Mouse (Mus musculus) thymus, postnatal 25 days (tissue): Measurements from ENCODE around the gene Fam53b.

Source experiments
- DNase-seq: peaks from one replicate; pipeline ENCODE4 v3.0.0; 2022

Fam53b gene

GRCm38 (mm10) chr7:132813416-132814088, at the start of gene Fam53b:
Gene Fam53b, minus strand, starts transcription at chr7:132813886.
- DNase-seq, result peak; percentile 68

DNA sequence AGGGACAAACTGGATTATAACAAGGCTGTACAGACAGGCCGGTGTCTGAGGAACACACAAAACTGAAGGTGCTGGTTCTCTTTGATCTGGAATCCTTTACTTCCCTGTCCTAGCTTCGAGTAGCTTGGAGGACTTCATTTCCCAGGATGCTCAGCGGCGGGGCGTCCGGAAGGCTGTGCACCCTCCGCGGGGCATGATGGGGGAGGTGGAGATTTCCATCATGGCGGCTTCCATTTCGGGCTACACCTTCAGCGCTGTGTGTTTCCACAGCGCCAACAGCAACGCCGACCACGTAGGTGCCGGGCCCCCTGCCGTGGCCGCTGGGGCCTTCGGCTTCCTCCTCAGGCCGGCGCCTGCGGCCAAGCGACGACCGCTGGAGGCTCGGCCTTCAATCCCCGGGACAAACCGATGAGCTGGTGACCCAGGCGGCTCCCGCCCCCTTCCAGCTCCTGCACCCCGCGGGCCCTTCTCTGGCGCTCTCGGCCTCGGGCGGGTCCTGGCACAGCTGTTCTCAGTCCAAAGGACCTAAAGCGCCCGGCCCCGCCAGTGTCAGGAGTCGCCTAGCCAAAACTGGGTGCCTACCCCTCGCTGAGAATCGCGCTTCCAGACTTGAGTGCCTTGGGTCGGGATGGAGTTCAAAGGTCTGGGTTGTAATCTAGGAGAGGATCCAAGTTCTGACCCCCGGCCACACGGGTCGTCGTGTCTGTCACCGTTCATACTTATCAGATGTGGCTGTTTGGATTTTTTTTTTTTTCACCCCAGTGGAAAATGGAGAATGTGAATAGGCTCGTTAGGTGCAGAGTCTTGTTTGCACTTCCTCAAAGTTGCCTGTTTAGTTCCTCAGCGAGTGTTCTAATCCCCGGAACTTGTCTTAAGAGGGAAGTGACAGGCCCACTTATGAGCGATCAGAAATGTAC, 45.6 kb upstream of the Fam53b start, which contains the start of gene Abraxas2:
Gene Abraxas2 (plus strand): TSS at position 184 of the 917 bp plus-strand sequence.
- peak; percentile 91 for DNase-seq

DNA sequence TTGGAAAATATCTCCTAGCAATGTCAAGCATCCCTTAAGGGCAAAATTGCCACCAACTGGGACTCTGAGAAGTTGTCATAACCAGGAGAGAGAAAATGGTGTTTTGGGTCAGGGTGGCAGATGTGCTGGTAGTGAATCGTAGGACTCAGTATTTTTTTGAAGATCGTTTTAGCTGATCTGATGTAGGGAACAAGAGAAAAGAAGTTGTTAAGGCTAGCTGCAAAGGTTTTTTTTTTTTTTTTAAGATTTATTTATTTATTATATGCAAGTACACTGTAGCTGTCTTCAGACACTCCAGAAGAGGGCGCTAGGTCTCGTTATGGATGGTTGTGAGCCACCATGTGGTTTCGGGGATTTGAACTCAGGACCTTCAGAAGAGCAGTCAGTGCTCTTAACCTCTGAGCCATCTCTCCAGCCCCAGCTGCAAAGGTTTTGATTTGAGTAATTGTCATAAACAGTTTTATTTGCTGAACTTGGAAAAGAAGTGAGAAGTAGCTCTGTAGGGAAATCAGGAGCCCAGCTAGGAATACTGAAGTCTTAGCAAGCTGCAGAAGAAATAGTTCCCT, 44.4 kb upstream of the Fam53b start:
- no peak for DNase-seq

- DNase-seq, result no peak
Measured at GRCm38 (mm10) chr7:132856083-132856482, 42.4 kb upstream of the Fam53b start.

- DNase-seq, result no peak
Measured at GRCm38 (mm10) chr7:132853946-132854345, 40.3 kb upstream of the Fam53b start.

- DNase-seq, result no peak
Measured at GRCm38 (mm10) chr7:132853361-132853760, 39.7 kb upstream of the Fam53b start.

DNA sequence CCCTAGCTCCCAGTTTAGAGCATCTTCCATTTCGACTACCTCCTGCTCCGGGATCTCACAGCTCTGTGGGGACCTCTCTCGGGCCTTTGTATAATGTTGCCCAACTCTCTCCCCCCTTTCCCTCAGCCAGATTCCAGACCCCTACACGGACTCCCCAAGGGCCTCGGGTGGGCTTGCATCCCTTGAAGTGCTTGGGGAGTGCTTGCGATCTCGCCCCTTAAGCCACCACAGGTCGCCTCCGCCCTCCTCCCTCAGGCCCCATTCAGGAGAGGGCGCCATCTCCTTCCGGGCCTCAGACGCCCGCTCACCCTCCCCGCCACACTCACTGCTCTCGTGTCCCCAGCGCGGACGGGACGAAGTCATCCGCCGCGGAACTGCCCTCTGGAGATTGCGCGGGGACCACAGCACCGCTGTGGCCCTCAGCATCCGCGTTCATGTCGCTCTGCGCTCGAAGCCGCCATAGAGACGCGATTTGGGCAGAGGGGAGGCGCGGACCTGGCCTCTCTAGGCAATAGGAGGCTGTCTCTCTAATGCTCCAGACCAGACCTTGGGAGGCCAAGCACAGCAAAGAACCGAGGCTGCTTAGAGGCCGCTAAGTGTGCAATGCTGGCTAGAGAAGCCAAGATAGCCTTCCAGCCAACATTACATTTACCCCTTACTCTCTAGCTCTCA, 38.6 kb upstream of the Fam53b start, which contains the start of gene Eef1akmt2:
Gene Eef1akmt2 (minus strand): TSS at position 501 of the 672 bp plus-strand sequence.
- peak; percentile 84 for DNase-seq

DNA sequence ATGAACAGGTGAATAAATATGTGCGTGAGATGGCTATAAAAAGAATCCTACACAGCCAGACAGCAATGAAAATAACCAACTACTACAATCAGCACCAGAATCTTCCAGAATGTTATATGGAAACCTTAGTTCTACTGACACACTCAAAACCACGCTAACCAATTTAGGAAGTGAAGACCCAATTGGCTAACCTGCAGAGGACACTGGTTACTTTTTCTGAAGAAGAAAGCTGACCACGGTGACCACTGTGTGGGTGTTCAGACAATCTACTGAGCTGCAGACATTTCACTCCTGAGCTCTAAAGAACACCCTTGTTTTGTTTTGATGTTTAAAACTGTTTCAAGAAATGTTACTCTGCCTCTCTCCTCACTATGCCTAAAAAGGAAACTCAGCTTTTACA, 29.5 kb upstream of the Fam53b start:
- no peak for DNase-seq

GRCm38 (mm10) chr7:132842455-132842854, 28.8 kb upstream of the Fam53b start:
- no peak for DNase-seq

- no peak for DNase-seq
Measured at GRCm38 (mm10) chr7:132841287-132841686, 27.6 kb upstream of the Fam53b start.

GRCm38 (mm10) chr7:132830955-132831354, 17.3 kb upstream of the Fam53b start:
- no peak for DNase-seq

- no peak for DNase-seq
Measured at GRCm38 (mm10) chr7:132824346-132825022, 10.8 kb upstream of the Fam53b start.

GRCm38 (mm10) chr7:132823832-132824231, 10.1 kb upstream of the Fam53b start:
- no peak for DNase-seq

- no peak for DNase-seq
Measured at GRCm38 (mm10) chr7:132820692-132821091, 7.0 kb upstream of the Fam53b start.

DNA sequence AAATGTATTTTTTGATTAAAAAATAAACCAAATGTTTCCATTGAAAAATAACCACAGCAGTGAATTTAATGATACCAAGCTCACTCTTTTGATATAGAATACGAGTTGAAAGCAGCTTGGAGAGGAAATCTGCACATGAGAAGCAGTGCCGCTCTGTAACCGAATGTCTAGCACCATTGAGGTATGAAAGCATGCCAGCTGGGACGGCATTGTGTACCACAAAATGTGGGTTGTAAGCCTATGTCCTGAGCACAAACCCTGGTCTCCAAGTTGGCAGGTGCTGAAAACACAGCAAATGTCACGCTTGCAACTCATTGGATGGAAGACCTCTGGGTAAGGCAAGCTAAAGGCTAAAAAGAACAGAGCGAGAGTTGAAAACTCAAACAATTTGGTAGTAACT, 3.4 kb upstream of the Fam53b start:
- no peak for DNase-seq

DNA sequence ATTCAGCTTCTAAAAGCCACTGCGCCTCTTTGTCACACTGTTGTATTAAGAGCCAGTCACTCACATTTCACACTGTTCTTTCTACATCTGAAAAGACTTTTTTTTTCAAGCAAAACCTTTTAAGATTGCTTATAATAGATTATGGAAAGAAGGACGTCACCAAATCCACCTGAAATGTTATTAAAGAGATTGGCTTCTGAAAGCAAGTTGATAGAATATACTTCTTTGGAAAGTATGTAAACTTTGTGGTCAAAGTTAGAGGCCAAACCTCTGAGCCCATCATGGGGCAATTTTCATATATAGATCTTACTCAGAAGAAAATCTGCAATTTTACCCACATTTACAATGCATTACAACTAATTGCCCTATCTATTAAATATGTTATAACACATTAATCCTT, 2.8 kb upstream of the Fam53b start:
- DNase-seq, result no peak

- no peak for DNase-seq
Measured at GRCm38 (mm10) chr7:132815081-132815480, 1.4 kb upstream of the Fam53b start.

- DNase-seq, result no peak
Measured at GRCm38 (mm10) chr7:132814089-132814450, 384 bp upstream of the Fam53b start.

DNA sequence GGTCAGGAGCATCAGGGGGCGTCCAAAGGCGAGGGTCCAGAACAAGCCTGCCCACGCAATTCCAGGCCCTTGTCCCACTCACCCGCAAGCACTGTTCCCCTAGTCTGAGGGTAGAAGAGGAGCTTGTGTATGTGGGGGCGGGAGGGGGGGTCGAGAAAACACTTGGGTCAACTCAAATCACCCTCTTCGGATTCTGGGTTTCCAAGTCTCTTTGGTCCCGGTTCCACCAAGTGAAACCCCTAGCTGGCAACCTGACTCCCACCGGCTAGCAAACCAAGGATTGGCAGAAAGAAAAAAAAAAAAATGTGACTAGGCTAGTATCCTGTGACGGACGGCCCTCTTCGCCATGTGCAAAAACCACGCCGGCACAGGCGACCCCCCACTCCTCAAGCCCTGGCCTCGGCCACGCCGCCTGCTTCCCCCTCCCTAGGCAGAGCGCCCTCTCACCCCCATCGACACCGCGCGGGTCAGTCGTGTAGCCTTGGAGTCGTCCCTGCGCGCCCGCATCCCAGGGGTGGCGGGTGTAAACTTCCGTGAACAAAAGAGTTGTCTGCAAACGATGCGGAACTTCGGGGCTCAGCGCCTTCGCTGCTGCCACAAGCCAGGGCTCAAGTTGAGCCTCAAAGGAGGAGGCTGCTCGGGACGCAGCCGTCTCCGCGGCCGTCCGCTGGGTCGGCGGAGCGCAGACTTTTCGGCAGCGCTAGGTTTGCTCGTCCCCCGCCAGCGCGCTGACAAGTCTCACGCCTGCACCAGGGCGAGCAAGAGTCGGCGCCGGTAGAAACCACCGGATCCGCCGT, 869 bp downstream of the Fam53b start:
- DNase-seq, result peak; percentile 76

- DNase-seq, result peak; percentile 59
Measured at GRCm38 (mm10) chr7:132811716-132812618, 1.7 kb downstream of the Fam53b start.
